Mouse (Mus musculus) embryonic facial prominence, embryonic 11.5 days (tissue): ENCODE data around the gene Fbxw8. TPM values are rescaled to one million over a fixed set of nuclear protein-coding genes. Genes with fewer than 3 reads are reported as not detected.

ENCODE experiments used
- polyA plus RNA-seq: library from polyadenylated mRNA; unstranded; fragments of >200 nt; fragmentation: Nextera tagmentation; extraction: Ambion mirVana; gene quantifications from 2 replicates; pipeline ENCODE4 v1.2.1, GENCODE M21; 2014

Fbxw8 gene
- polyA plus RNA-seq, 1 experiment from 2014 or later: 22.3 TPM

Other genes starting within 250 kb of the Fbxw8 start
- 67.6 and 74.6 TPM in 2 replicates for gene Fbxo21, start 178.7 kb downstream of the Fbxw8 start, polyA plus RNA-seq
- gene Tesc, start 127.7 kb downstream of the Fbxw8 start, polyA plus RNA-seq: 3.4 and 3.9 TPM in 2 replicates
- gene Hrk, start 9.2 kb upstream of the Fbxw8 start, polyA plus RNA-seq: 0.38 and 0.49 TPM in 2 replicates
- 4.3 TPM in 2 replicates for gene Rnft2, start 89.7 kb upstream of the Fbxw8 start, polyA plus RNA-seq
- gene 2410131K14Rik, start 89.8 kb upstream of the Fbxw8 start, polyA plus RNA-seq: 10.8 and 11.6 TPM in 2 replicates